Mouse (Mus musculus) forebrain, embryonic 10.5 days (tissue): ENCODE measurements around the gene Rhof. TPM values are rescaled to one million over a fixed set of nuclear protein-coding genes. Genes with fewer than 3 reads are reported as not detected.
A peak's percentile ranks its signal among the peaks of the same experiment; 100 is the strongest.

Source experiments
- DNase-seq: peaks from one replicate; pipeline ENCODE4 v3.0.0-alpha.2; 2017; ENCODE audit warnings: low spot score; ENCODE audit errors: extremely low spot score
- H3K27ac ChIP-seq: fragments of 300-500 bp; sonication (generic); 2 replicates; pipeline ENCODE4 v1.5.1; 2016; ENCODE audit warnings: mild to moderate bottlenecking
- H3K27me3 ChIP-seq: fragments of 300-500 bp; sonication (generic); 2 replicates; pipeline ENCODE4 v1.6.1; 2016; ENCODE audit warnings: mild to moderate bottlenecking; ENCODE audit not compliant: poor library complexity, severe bottlenecking
- H3K36me3 ChIP-seq: fragments of 300-500 bp; sonication (generic); replicated peaks from 2 replicates; pipeline ENCODE4 v1.6.1; 2016; ENCODE audit warnings: mild to moderate bottlenecking, moderate library complexity
- H3K4me1 ChIP-seq: fragments of 300-500 bp; sonication (generic); 2 replicates; pipeline ENCODE4 v1.6.1; 2016
- H3K4me3 ChIP-seq: fragments of 300-500 bp; sonication (generic); 2 replicates; pipeline ENCODE4 v1.5.1; 2016; ENCODE audit warnings: mild to moderate bottlenecking, moderate library complexity
- H3K9me3 ChIP-seq: fragments of 300-500 bp; sonication (generic); 2 replicates; pipeline ENCODE4 v1.6.1; 2016; ENCODE audit warnings: mild to moderate bottlenecking, moderate library complexity
- WGBS: fragments of 180-500 bp; shearing (Covaris S2); methylation state at CpG from one replicate; pipeline ENCODE4 v1.1.7; 2016; 5-methylcytosine and 5-hydroxymethylcytosine counted together
- polyA plus RNA-seq: library from polyadenylated mRNA; unstranded; fragments of >200 nt; fragmentation: Nextera tagmentation; extraction: Ambion mirVana; gene quantifications from 2 replicates; pipeline ENCODE4 v1.2.1, GENCODE M21; 2016

The Rhof gene
- polyA plus RNA-seq, result 1.2 and 1.5 TPM in 2 replicates

GRCm38 (mm10) chr5:123132308-123133071, at the start of gene Rhof:
Gene Rhof (minus strand): TSS chr5:123132692.
- H3K4me1 ChIP-seq, result peaks cover 68% of the 10 kb centered on the region
- H3K27me3 ChIP-seq, result peaks cover 20% of the 10 kb centered on the region
- DNase-seq, result peak; percentile 74
- H3K9me3 ChIP-seq, result no peaks in the 10 kb centered on the region
- H3K4me3 ChIP-seq, result peak within 1 kb of the TSS; percentile 98
- peaks cover 58% of the 10 kb centered on the region for H3K36me3 ChIP-seq
- WGBS, result 2% methylated on average over 44 of the region's 44 CpGs
- H3K27ac ChIP-seq, result peak within 1 kb of the TSS; percentile 100; the same call in 1 of the 2 replicates

- DNase-seq, result no peak
- H3K4me1 ChIP-seq, result no peaks in the 10 kb centered on the region
- H3K4me3 ChIP-seq, result no peak overlapping the region
- no peaks in the 10 kb centered on the region for H3K27me3 ChIP-seq
- no peaks in the 10 kb centered on the region for H3K36me3 ChIP-seq
- peaks cover 4% of the 10 kb centered on the region; the same call in 1 of the 2 replicates for H3K9me3 ChIP-seq
- H3K27ac ChIP-seq, result no peak overlapping the region
- 79% methylated on average over 6 of the region's 6 CpGs for WGBS
Measured at GRCm38 (mm10) chr5:123181536-123181935, 49.0 kb upstream of the Rhof start.

GRCm38 (mm10) chr5:123180390-123180789, 47.9 kb upstream of the Rhof start:
- H3K27me3 ChIP-seq, result no peaks in the 10 kb centered on the region
- WGBS, result 92% methylated on average over 15 of the region's 15 CpGs

GRCm38 (mm10) chr5:123178792-123179191, 46.3 kb upstream of the Rhof start:
- H3K4me3 ChIP-seq, result no peak overlapping the region
- peaks cover 9% of the 10 kb centered on the region; the same call in 1 of the 2 replicates for H3K9me3 ChIP-seq
- no peak overlapping the region for H3K27ac ChIP-seq
- no peaks in the 10 kb centered on the region for H3K4me1 ChIP-seq
- no peaks in the 10 kb centered on the region for H3K27me3 ChIP-seq
- DNase-seq, result no peak
- 91% methylated on average over 5 of the region's 5 CpGs for WGBS
- H3K36me3 ChIP-seq, result no peaks in the 10 kb centered on the region

More at GRCm38 (mm10) chr5:123180390-123180789, 47.9 kb upstream of the Rhof start:
- DNase-seq, result no peak
- H3K4me3 ChIP-seq, result no peak overlapping the region
- no peaks in the 10 kb centered on the region for H3K36me3 ChIP-seq
- H3K4me1 ChIP-seq, result no peaks in the 10 kb centered on the region
- no peak overlapping the region for H3K27ac ChIP-seq
- H3K9me3 ChIP-seq, result peaks cover 6% of the 10 kb centered on the region; the same call in 1 of the 2 replicates

- H3K27me3 ChIP-seq, result no peaks in the 10 kb centered on the region
- peak overlapping the region; percentile 45 for H3K4me3 ChIP-seq
- peak overlapping the region; percentile 48; the same call in 1 of the 2 replicates for H3K27ac ChIP-seq
- WGBS, result 12% methylated on average over 22 of the region's 22 CpGs
- H3K4me1 ChIP-seq, result peaks cover 26% of the 10 kb centered on the region
- H3K36me3 ChIP-seq, result peaks cover 12% of the 10 kb centered on the region
- H3K9me3 ChIP-seq, result 0 out of 2 replicates have a peak, but pooled peaks cover 5% of the 10 kb centered on the region
- peak; percentile 91 for DNase-seq
Measured at GRCm38 (mm10) chr5:123171646-123172350, 39.3 kb upstream of the Rhof start.

GRCm38 (mm10) chr5:123170365-123170764, 37.9 kb upstream of the Rhof start:
- no peak overlapping the region for H3K27ac ChIP-seq
- H3K4me1 ChIP-seq, result peaks cover 26% of the 10 kb centered on the region
- no peaks in the 10 kb centered on the region for H3K27me3 ChIP-seq
- 86% methylated on average over 9 of the region's 9 CpGs for WGBS
- 0 out of 2 replicates have a peak, but pooled peaks cover 3% of the 10 kb centered on the region for H3K9me3 ChIP-seq
- no peak overlapping the region for H3K4me3 ChIP-seq
- no peak for DNase-seq
- peaks cover 26% of the 10 kb centered on the region for H3K36me3 ChIP-seq

- 86% methylated on average over 5 of the region's 5 CpGs for WGBS
- no peak within 1 kb of the TSS for H3K27ac ChIP-seq
Measured at GRCm38 (mm10) chr5:123169284-123169683, 36.8 kb upstream of the Rhof start, which contains the start of gene Psmd9. Gene Psmd9 (plus strand): TSS chr5:123169413.

GRCm38 (mm10) chr5:123167591-123167990, 35.1 kb upstream of the Rhof start:
- 85% methylated on average over 5 of the region's 5 CpGs for WGBS
- no peak for DNase-seq
- H3K4me3 ChIP-seq, result no peak overlapping the region
- H3K4me1 ChIP-seq, result peaks cover 23% of the 10 kb centered on the region
- H3K9me3 ChIP-seq, result no peaks in the 10 kb centered on the region
- H3K27ac ChIP-seq, result no peak overlapping the region
- H3K27me3 ChIP-seq, result no peaks in the 10 kb centered on the region
- H3K36me3 ChIP-seq, result peaks cover 49% of the 10 kb centered on the region

More at GRCm38 (mm10) chr5:123169284-123169683, 36.8 kb upstream of the Rhof start, which contains the start of gene Psmd9:
- H3K4me1 ChIP-seq, result peaks cover 26% of the 10 kb centered on the region
- no peak within 1 kb of the TSS for H3K4me3 ChIP-seq
- peaks cover 32% of the 10 kb centered on the region for H3K36me3 ChIP-seq
- DNase-seq, result no peak
- no peaks in the 10 kb centered on the region for H3K27me3 ChIP-seq
- H3K9me3 ChIP-seq, result no peaks in the 10 kb centered on the region

- DNase-seq, result no peak
- Histone ChIP-seq H3K9me3 (no peaks in the 10 kb centered on the region), H3K27ac (no peak overlapping the region), H3K4me1 (peaks cover 11% of the 10 kb centered on the region), H3K36me3 (peaks cover 60% of the 10 kb centered on the region), H3K4me3 (no peak overlapping the region), H3K27me3 (no peaks in the 10 kb centered on the region)
- WGBS, result 90% methylated on average over 10 of the region's 10 CpGs
Measured at GRCm38 (mm10) chr5:123166437-123166836, 33.9 kb upstream of the Rhof start.

GRCm38 (mm10) chr5:123162942-123163341, 30.4 kb upstream of the Rhof start:
- H3K27ac ChIP-seq, result no peak overlapping the region
- H3K9me3 ChIP-seq, result no peaks in the 10 kb centered on the region
- 86% methylated on average over 9 of the region's 9 CpGs for WGBS
- peaks cover 93% of the 10 kb centered on the region for H3K36me3 ChIP-seq
- no peaks in the 10 kb centered on the region for H3K4me1 ChIP-seq
- no peak for DNase-seq
- no peaks in the 10 kb centered on the region for H3K27me3 ChIP-seq
- no peak overlapping the region for H3K4me3 ChIP-seq

- 89% methylated on average over 11 of the region's 15 CpGs for WGBS
- no peak overlapping the region for H3K4me3 ChIP-seq
- H3K27ac ChIP-seq, result no peak overlapping the region
- peaks cover 92% of the 10 kb centered on the region for H3K36me3 ChIP-seq
- no peak for DNase-seq
- H3K27me3 ChIP-seq, result no peaks in the 10 kb centered on the region
- no peaks in the 10 kb centered on the region for H3K9me3 ChIP-seq
- H3K4me1 ChIP-seq, result no peaks in the 10 kb centered on the region
Measured at GRCm38 (mm10) chr5:123160341-123160740, 27.8 kb upstream of the Rhof start.

- no peak overlapping the region for H3K4me3 ChIP-seq
- no peaks in the 10 kb centered on the region for H3K27me3 ChIP-seq
- H3K27ac ChIP-seq, result no peak overlapping the region
- no peaks in the 10 kb centered on the region for H3K4me1 ChIP-seq
- DNase-seq, result no peak
- 93% methylated on average over 15 of the region's 15 CpGs for WGBS
- no peaks in the 10 kb centered on the region for H3K9me3 ChIP-seq
- H3K36me3 ChIP-seq, result peaks cover 97% of the 10 kb centered on the region
Measured at GRCm38 (mm10) chr5:123159866-123160265, 27.4 kb upstream of the Rhof start.

- Histone ChIP-seq H3K27me3 (no peaks in the 10 kb centered on the region), H3K27ac (no peak overlapping the region), H3K9me3 (no peaks in the 10 kb centered on the region), H3K4me1 (no peaks in the 10 kb centered on the region), H3K4me3 (no peak overlapping the region), H3K36me3 (peaks cover 97% of the 10 kb centered on the region)
- WGBS, result 91% methylated on average over 4 of the region's 4 CpGs
- no peak for DNase-seq
Measured at GRCm38 (mm10) chr5:123159446-123159845, 27.0 kb upstream of the Rhof start.
